ENCODE assay signal across 29 mouse cellular contexts in genomic region chr6:113048371-113048770, GRCm38 (mm10). TPM values are rescaled to one million over a fixed set of nuclear protein-coding genes. Genes with fewer than 3 reads are reported as not detected.
DNase-seq lines count a peak whose midpoint lies in the region; ATAC-seq and TF ChIP-seq lines count a peak whose summit lies in the region.
"Had no signal": no experiment of that assay in that cellular context is flagged by ENCODE, and none has a peak within 500 bp of the region (broad histone marks: within the 10 kb centered on the region; RNA-seq: fewer than 3 reads in every experiment).

No protein-coding gene starts in this region.

- no peak for TF ChIP-seq CTCF in liver, embryonic 14.5 days (IDR thresholded peaks at IDR 0.05; ENCODE audit: low read depth)

- no peak overlapping the region for H3K9ac ChIP-seq in midbrain, embryonic 15.5 days
- H3K9ac ChIP-seq in liver, embryonic 14.5 days (replicated peaks): peak overlapping the region; percentile 40
- H3K9ac ChIP-seq: heart, embryonic 15.5 days; kidney, embryonic 15.5 days; limb, embryonic 12.5 days; neural tube, embryonic 12.5 days had no signal

- ATAC-seq in erythroblast, adult 5-6 weeks (replicated peaks; ENCODE audit: low FRiP score, poor library complexity, severe bottlenecking): no peak
- no peak for ATAC-seq in midbrain, embryonic 15.5 days (replicated peaks)
- no peak for ATAC-seq in liver, embryonic 14.5 days (ENCODE audit: insufficient read depth)
- ATAC-seq: forebrain, embryonic 14.5 days; lung, postnatal 0 days had no signal

- no peak overlapping the region for H3K27ac ChIP-seq in midbrain, embryonic 10.5 days (replicated peaks)
- H3K27ac ChIP-seq in midbrain, embryonic 15.5 days: no peak overlapping the region
- H3K27ac ChIP-seq in liver, embryonic 14.5 days: no peak overlapping the region; the same call in 1 of the 2 replicates
- H3K27ac ChIP-seq: heart, embryonic 10.5 days; heart, embryonic 15.5 days; kidney, embryonic 15.5 days; left cerebral cortex, adult 2 months; limb, embryonic 12.5 days; neural tube, embryonic 12.5 days had no signal

- WGBS in midbrain, embryonic 10.5 days: 94% methylated on average over 2 of the region's 2 CpGs
- WGBS in midbrain, embryonic 15.5 days: 95% methylated on average over 2 of the region's 2 CpGs
- WGBS in liver, embryonic 14.5 days (ENCODE audit: insufficient replicate concordance): 27% methylated on average over 2 of the region's 2 CpGs

- peaks cover 45% of the 10 kb centered on the region for H3K36me3 ChIP-seq in erythroblast, embryonic 14.5 days (ENCODE audit: control insufficient read depth)
- H3K36me3 ChIP-seq in midbrain, embryonic 10.5 days: peaks cover 50% of the 10 kb centered on the region
- H3K36me3 ChIP-seq in midbrain, embryonic 15.5 days (replicated peaks): peaks cover 20% of the 10 kb centered on the region; the same call in 1 of the 2 replicates
- peaks cover 21% of the 10 kb centered on the region for H3K36me3 ChIP-seq in liver, embryonic 14.5 days (replicated peaks; ENCODE audit: control insufficient read depth, insufficient read depth, low read depth)

- H3K27me3 ChIP-seq in erythroblast, embryonic 14.5 days (ENCODE audit: control insufficient read depth): no peaks in the 10 kb centered on the region
- no peaks in the 10 kb centered on the region for H3K27me3 ChIP-seq in midbrain, embryonic 10.5 days (ENCODE audit: low read depth, poor library complexity, severe bottlenecking)
- no peaks in the 10 kb centered on the region for H3K27me3 ChIP-seq in midbrain, embryonic 15.5 days (replicated peaks)
- no peaks in the 10 kb centered on the region for H3K27me3 ChIP-seq in liver, embryonic 14.5 days (ENCODE audit: control insufficient read depth, insufficient read depth, low read length)
- H3K27me3 ChIP-seq: heart, embryonic 15.5 days; kidney, embryonic 15.5 days; limb, embryonic 12.5 days; neural tube, embryonic 12.5 days had no signal

- DNase-seq in midbrain, embryonic 10.5 days (ENCODE audit: low spot score): no peak
- DNase-seq in liver, embryonic 14.5 days (ENCODE audit: low read depth in 3 of 3, low spot score in 3 of 3): no peak
- DNase-seq in urinary bladder, adult 2 months (ENCODE audit: low spot score): no peak
- DNase-seq in T-cell, adult 2 months (ENCODE audit: low spot score): no peak
- DNase-seq in right cerebral cortex, postnatal 25 days: no peak
- DNase-seq: adrenal gland, adult 2 months; adrenal gland, postnatal 36 days; cerebellum, adult 18-20 months; cerebellum, postnatal 10 days; gastrocnemius, postnatal 25 days; heart, adult 11 months; kidney, adult 18-20 months; kidney, postnatal 25 days; lung, adult 18-20 months; lung, postnatal 4 days; thymus, postnatal 14 days had no signal

- no peak overlapping the region for H3K4me2 ChIP-seq in midbrain, embryonic 15.5 days
- H3K4me2 ChIP-seq in liver, embryonic 14.5 days (ENCODE audit: low read depth): peak overlapping the region; percentile 92
- H3K4me2 ChIP-seq: heart, embryonic 15.5 days; kidney, embryonic 15.5 days; limb, embryonic 12.5 days; midbrain, embryonic 11.5 days; neural tube, embryonic 12.5 days had no signal

- H3K4me3 ChIP-seq in erythroblast, embryonic 14.5 days (replicated peaks): peak overlapping the region; percentile 70
- 0 out of 2 replicates have a peak overlapping the region, but pooled peaks have one; percentile 86 for H3K4me3 ChIP-seq in midbrain, embryonic 10.5 days
- no peak overlapping the region for H3K4me3 ChIP-seq in midbrain, embryonic 15.5 days
- peak overlapping the region; percentile 10 to 83; a peak in 3 of 4 replicates for H3K4me3 ChIP-seq in liver, embryonic 14.5 days (ENCODE audit: insufficient read depth in 1 of 2, low read depth in 2 of 2, low read length in 2 of 2)
- H3K4me3 ChIP-seq: heart, embryonic 10.5 days; heart, embryonic 15.5 days; kidney, embryonic 15.5 days; layer of hippocampus, adult 2 months; left cerebral cortex, adult 2 months; limb, embryonic 12.5 days; neural tube, embryonic 12.5 days had no signal

- H3K9me3 ChIP-seq in erythroblast, embryonic 14.5 days (ENCODE audit: control insufficient read depth, low read length): no peaks in the 10 kb centered on the region
- H3K9me3 ChIP-seq in midbrain, embryonic 10.5 days (replicated peaks): no peaks in the 10 kb centered on the region
- no peaks in the 10 kb centered on the region for H3K9me3 ChIP-seq in midbrain, embryonic 15.5 days
- no peaks in the 10 kb centered on the region for H3K9me3 ChIP-seq in liver, embryonic 14.5 days (ENCODE audit: control insufficient read depth, low read length)
- H3K9me3 ChIP-seq: heart, embryonic 10.5 days; heart, embryonic 15.5 days; kidney, embryonic 15.5 days; limb, embryonic 12.5 days; neural tube, embryonic 12.5 days had no signal

- TF ChIP-seq EP300 in liver, embryonic 14.5 days (IDR thresholded peaks at IDR 0.05; ENCODE audit: low read depth): no peak

- H3K4me1 ChIP-seq in erythroblast, embryonic 14.5 days (ENCODE audit: control insufficient read depth): peaks cover 50% of the 10 kb centered on the region
- peaks cover 26% of the 10 kb centered on the region for H3K4me1 ChIP-seq in midbrain, embryonic 10.5 days
- H3K4me1 ChIP-seq in midbrain, embryonic 15.5 days: peaks cover 21% of the 10 kb centered on the region
- H3K4me1 ChIP-seq in liver, embryonic 14.5 days (replicated peaks; ENCODE audit: control insufficient read depth in 2 of 2, insufficient read depth in 2 of 2, low read length in 1 of 2): peaks cover 25 to 29% of the 10 kb centered on the region in 2 experiments

RNA-seq across cellular contexts. Expression of gene Thumpd3, which starts 2.3 kb away (rescaled TPM):
- polyA plus RNA-seq in erythroblast, embryonic 14.5 days (2012): 0.25 and 0.34 TPM in 2 replicates
- total RNA-seq in erythroblast, adult 5-6 weeks (2015; ENCODE audit: low replicate concordance): 18.0 and 27.7 TPM in 2 replicates
- total RNA-seq in erythroblast, adult 5-6 weeks (2017; ENCODE audit: low replicate concordance): 16.3 and 19.6 TPM in 2 replicates
- polyA plus RNA-seq in midbrain, embryonic 10.5 days (2016; fragmentation: Nextera tagmentation; extraction: Ambion mirVana): 73.2 and 74.9 TPM in 2 replicates
- polyA plus RNA-seq in midbrain, embryonic 15.5 days (2015; fragmentation: Nextera tagmentation; extraction: Ambion mirVana): 54.1 and 56.2 TPM in 2 replicates
- polyA plus RNA-seq in liver, embryonic 14.5 days (2012; rRNA removed): 14.0 and 19.6 TPM in 2 replicates
- polyA plus RNA-seq in liver, embryonic 14.5 days (2014; fragmentation: Nextera tagmentation; extraction: Ambion mirVana): 35.4 and 35.7 TPM in 2 replicates
- polyA plus RNA-seq in urinary bladder, adult 2 months (2012; rRNA removed): 25.3 and 27.2 TPM in 2 replicates

RNA-seq across cellular contexts. Expression of gene Setd5, which starts 28.8 kb away (rescaled TPM):
- 0.69 and 1.3 TPM in 2 replicates for polyA plus RNA-seq in erythroblast, embryonic 14.5 days (2012)
- total RNA-seq in erythroblast, adult 5-6 weeks (2015; ENCODE audit: low replicate concordance): 34.4 and 36.6 TPM in 2 replicates
- 29.4 TPM in 2 replicates for total RNA-seq in erythroblast, adult 5-6 weeks (2017; ENCODE audit: low replicate concordance)
- polyA plus RNA-seq in midbrain, embryonic 10.5 days (2016; fragmentation: Nextera tagmentation; extraction: Ambion mirVana): 74.3 and 79.0 TPM in 2 replicates
- polyA plus RNA-seq in midbrain, embryonic 15.5 days (2015; fragmentation: Nextera tagmentation; extraction: Ambion mirVana): 46.8 and 47.1 TPM in 2 replicates
- polyA plus RNA-seq in liver, embryonic 14.5 days (2012; rRNA removed): 10.5 and 11.8 TPM in 2 replicates
- polyA plus RNA-seq in liver, embryonic 14.5 days (2014; fragmentation: Nextera tagmentation; extraction: Ambion mirVana): 14.1 and 16.2 TPM in 2 replicates
- polyA plus RNA-seq in urinary bladder, adult 2 months (2012; rRNA removed): 41.4 and 49.9 TPM in 2 replicates

Comparison
In these comparisons a context has a peak if more than half of its experiments do, and no peak if none do; other contexts are left out.
1. RNA of gene Thumpd3, which starts 2.3 kb away (polyA plus RNA-seq): 73.2 to 74.9 TPM in midbrain, embryonic 10.5 days, 54.1 to 56.2 TPM in midbrain, embryonic 15.5 days, 14.0 to 35.7 TPM in liver, embryonic 14.5 days and 25.3 to 27.2 TPM in urinary bladder, adult 2 months; 0.25 to 0.34 TPM in erythroblast, embryonic 14.5 days; every median in the first group is over 10 times any median in the second.